Mouse (Mus musculus) small intestine, adult 2 months (tissue): ENCODE measurements at regions not wholly inside any gene's neighbourhood (a gene's known extent, or its start where the extent isn't known, plus 50 kb on each side); places are given as distances from the start of the nearest gene placed in this dataset.
A peak's percentile ranks its signal among the peaks of the same experiment; 100 is the strongest.

Source experiments
- H3K27ac ChIP-seq: fragments of 200-500 bp; 2 replicates; pipeline ENCODE4 v1.5.1; 2012; ENCODE audit warnings: low read depth, low read length, control low read depth, inconsistent platforms; ENCODE audit not compliant: insufficient read depth
- H3K27me3 ChIP-seq: fragments of 200-500 bp; 2 replicates; pipeline ENCODE4 v1.6.1; 2012; ENCODE audit warnings: mild to moderate bottlenecking, moderate library complexity, low read length, inconsistent platforms; ENCODE audit not compliant: control insufficient read depth, insufficient read depth
- H3K36me3 ChIP-seq: fragments of 200-500 bp; 2 replicates; pipeline ENCODE4 v1.6.1; 2012; ENCODE audit warnings: mild to moderate bottlenecking, low read length, control low read depth, inconsistent platforms; ENCODE audit not compliant: control insufficient read depth, insufficient read depth
- H3K4me1 ChIP-seq: fragments of 200-500 bp; 2 replicates; pipeline ENCODE4 v1.6.1; 2012; ENCODE audit warnings: low read length, inconsistent platforms, mixed read lengths; ENCODE audit not compliant: control insufficient read depth, insufficient read depth, insufficient read length
- H3K4me3 ChIP-seq: fragments of 200-500 bp; 2 replicates; pipeline ENCODE4 v1.5.1; 2012; ENCODE audit warnings: low read depth, mild to moderate bottlenecking, control low read depth, inconsistent platforms, low read length, moderate library complexity
- CTCF ChIP-seq: fragments of 200-500 bp; IDR thresholded peaks from 2 replicates; pipeline ENCODE4 v1.5.1; 2012; ENCODE audit warnings: low read depth, mild to moderate bottlenecking, control low read depth, inconsistent platforms, low read length, moderate library complexity, mixed read lengths; ENCODE audit not compliant: insufficient replicate concordance, insufficient read length; ENCODE audit errors: extremely low read depth
- POLR2A ChIP-seq: fragments of 200-500 bp; IDR thresholded peaks from 2 replicates; pipeline ENCODE4 v1.6.1; 2012; ENCODE audit warnings: low read depth, mild to moderate bottlenecking, control low read depth, inconsistent platforms, low read length, moderate library complexity
- WGBS: fragments of 180-500 bp; shearing (Covaris S2); methylation state at CpG from one replicate; pipeline ENCODE4 v1.1.7; 2018; 5-methylcytosine and 5-hydroxymethylcytosine counted together

DNA sequence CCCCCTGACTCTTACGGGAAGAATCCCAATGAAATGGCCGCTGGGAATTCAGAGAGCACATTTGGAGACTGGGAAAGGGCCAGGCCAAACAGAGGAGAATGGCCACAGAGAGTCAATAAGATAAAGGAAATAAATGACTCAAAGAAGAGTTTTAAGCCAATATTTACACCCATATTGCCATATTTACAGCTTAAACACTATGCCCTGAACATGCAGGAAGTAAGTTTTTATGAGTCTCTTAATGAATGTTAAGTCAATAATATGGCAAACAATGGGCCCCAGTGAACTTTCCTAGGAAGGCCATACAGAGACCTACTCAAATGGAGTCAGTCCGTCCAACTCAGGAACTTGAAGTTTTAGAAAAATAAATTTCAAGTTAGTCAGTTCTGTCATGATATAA is 347.8 kb downstream of the Klf5 start:
- 31% methylated on average over 3 of the region's 3 CpGs for WGBS
- no peak overlapping the region for H3K4me3 ChIP-seq

DNA sequence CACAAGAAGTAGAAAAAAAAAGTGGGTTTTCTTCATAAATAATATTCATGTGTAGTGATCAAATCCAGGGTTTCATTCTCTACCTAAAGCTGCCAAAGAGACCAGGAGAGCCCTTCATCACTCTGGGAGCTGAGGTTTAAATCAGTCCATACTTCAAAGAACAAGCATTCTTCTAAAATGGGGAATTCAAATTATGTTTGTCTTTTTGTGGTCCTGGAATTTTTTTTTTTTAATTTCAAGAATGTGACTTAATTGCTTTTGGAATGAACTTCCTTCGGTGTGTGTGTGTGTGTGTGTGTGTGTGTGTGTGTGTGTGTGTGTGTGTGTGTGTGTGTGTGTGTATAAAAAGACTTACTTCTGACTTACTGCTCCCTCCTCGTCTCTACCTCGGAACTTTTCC is 375.9 kb downstream of the Klf5 start:
- Histone ChIP-seq H3K27ac (no peak overlapping the region), H3K4me3 (no peak overlapping the region), H3K27me3 (no peaks in the 10 kb centered on the region), H3K4me1 (no peaks in the 10 kb centered on the region), H3K36me3 (no peaks in the 10 kb centered on the region)
- WGBS: 92% methylated on average over 3 of the region's 3 CpGs
- TF ChIP-seq CTCF: no peak
- TF ChIP-seq POLR2A: no peak

More for the DNA sequence above, 347.8 kb downstream of the Klf5 start:
- H3K4me1 ChIP-seq: peaks cover 5% of the 10 kb centered on the region; the same call in 1 of the 2 replicates
- TF ChIP-seq POLR2A (no peak), CTCF (no peak)
- no peak overlapping the region for H3K27ac ChIP-seq
- H3K36me3 ChIP-seq: no peaks in the 10 kb centered on the region
- no peaks in the 10 kb centered on the region for H3K27me3 ChIP-seq

DNA sequence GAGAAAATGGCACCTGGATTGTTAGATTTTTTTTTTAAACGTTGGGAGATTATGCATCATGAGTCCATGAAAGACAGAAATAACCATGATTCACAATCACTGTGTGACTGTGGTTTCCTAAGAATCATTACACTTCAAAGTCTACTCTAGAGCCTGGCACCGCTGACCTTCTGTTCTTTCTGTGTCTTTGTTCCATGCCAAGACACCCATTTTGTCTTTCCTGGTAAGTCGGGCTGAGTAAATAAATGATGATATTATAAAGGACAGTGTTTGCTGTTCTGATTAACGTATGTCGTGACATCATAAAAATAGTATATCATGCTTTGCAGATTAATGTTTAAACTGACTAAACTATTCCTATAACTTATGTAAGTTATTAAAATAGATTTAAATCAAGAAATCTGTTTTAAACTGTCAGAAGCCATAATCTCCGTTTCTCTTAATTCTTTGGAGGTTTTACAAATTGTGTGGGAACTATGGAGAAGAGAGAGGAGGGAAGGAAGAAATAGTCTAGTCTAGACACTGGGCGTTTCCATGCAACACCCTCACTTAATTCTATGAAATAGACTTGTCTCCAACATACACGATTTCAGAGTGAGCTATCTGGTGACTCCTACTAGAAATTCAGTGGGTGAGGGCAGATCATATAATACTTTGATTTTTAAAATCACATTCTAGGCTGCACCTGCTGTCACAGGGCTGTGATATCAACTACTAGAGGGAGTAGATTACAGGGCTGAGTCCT is 388.7 kb downstream of the Klf5 start:
- H3K4me3 ChIP-seq: no peak overlapping the region

DNA sequence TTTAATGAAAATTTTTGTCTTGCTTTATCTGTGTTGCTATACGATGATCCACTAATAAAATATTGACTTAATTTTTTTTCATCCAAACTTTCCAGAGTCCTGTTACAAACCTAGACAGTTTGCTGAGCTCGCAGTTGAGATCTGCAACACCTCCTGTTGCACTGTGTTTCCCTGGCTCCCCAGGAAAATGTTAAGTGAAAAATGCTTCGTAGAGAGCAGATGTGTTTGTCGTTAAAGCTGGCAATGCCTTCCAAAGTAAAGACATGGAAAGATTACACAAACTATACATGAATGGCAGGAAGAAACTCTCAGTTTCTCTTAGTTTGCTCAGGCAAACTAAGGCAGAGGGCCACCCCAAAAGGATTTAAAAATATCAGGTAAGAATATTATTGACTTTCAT is 389.9 kb downstream of the Klf5 start:
- 74% methylated on average over 4 of the region's 4 CpGs for WGBS
- H3K27me3 ChIP-seq: no peaks in the 10 kb centered on the region
- no peak overlapping the region for H3K27ac ChIP-seq
- TF ChIP-seq CTCF (no peak), POLR2A (no peak)
- peaks cover 5% of the 10 kb centered on the region; the same call in 1 of the 2 replicates for H3K4me1 ChIP-seq
- no peaks in the 10 kb centered on the region for H3K36me3 ChIP-seq
- no peak overlapping the region for H3K4me3 ChIP-seq

More for the DNA sequence above, 388.7 kb downstream of the Klf5 start:
- peaks cover 5% of the 10 kb centered on the region; the same call in 1 of the 2 replicates for H3K4me1 ChIP-seq
- no peak overlapping the region for H3K27ac ChIP-seq
- no peaks in the 10 kb centered on the region for H3K36me3 ChIP-seq
- no peak for TF ChIP-seq POLR2A
- no peak for TF ChIP-seq CTCF
- 21% methylated on average over 8 of the region's 8 CpGs for WGBS
- no peaks in the 10 kb centered on the region for H3K27me3 ChIP-seq

DNA sequence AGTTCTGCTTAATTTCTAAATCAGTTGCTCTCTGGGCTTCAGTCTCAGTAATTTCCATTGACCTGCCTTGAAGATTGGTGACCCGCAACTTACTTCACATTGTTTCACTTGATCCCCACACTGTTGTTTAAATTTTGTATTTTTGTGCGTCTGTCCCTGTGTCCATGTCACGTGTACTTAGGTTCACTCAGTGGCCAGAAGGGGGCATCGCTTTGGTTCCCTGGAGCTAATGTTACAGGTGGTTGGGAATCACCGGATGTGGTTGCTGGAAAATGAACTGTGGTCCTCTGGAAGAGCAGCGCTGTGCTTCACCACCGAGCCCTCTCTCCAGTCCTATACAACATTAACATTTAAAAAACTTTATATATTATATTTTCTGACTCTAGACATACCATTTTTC is 397.8 kb downstream of the Klf5 start:
- 94% methylated on average over 7 of the region's 7 CpGs for WGBS
- Histone ChIP-seq H3K36me3 (no peaks in the 10 kb centered on the region), H3K4me1 (no peaks in the 10 kb centered on the region; the same call in 1 of the 2 replicates), H3K4me3 (no peak overlapping the region), H3K27me3 (no peaks in the 10 kb centered on the region), H3K27ac (no peak overlapping the region)
- no peak for TF ChIP-seq POLR2A
- peak; percentile 17; the same call in 1 of the 2 replicates for TF ChIP-seq CTCF

DNA sequence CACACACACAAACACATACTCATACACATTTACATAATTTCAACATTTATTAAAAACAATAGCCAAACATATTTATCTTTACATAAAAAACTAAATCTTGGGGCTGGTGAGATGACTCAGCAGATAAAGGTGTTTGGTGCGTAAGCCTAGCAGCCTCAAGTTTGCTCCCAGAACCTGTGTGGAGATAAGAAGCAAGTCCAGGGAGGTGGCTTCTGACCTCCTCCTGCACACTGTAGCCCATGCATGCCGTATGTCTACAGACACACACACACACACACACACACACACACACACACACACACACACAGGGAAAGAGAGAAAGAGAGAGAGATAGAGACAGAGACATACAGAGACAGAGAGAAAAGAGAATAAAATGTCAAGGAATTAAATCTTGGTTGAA is 401.1 kb downstream of the Klf5 start:
- Histone ChIP-seq H3K4me3 (no peak overlapping the region), H3K36me3 (no peaks in the 10 kb centered on the region), H3K27ac (no peak overlapping the region), H3K4me1 (no peaks in the 10 kb centered on the region; the same call in 1 of the 2 replicates), H3K27me3 (no peaks in the 10 kb centered on the region)
- TF ChIP-seq CTCF (no peak), POLR2A (no peak)
- 56% methylated on average over 2 of the region's 2 CpGs for WGBS

DNA sequence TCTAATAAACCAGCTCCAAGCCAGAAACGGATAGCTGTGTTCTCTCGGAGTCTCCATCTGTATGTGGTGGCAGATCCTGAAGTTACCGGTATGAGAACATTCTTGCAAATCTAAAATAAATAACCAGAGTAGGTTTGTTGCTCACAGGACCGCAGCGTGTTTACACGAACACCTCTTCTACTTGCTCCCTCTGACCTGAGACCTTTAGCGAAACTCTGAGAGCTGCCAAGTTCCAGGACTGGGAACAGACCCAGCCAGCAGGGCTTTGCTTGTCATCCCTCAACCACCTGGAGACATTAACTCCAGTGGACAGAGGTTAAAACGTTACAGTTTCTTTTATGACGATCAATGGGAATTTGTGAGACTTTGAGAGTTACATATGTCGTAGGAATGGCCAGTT is 407.5 kb downstream of the Klf5 start:
- Histone ChIP-seq H3K27me3 (no peaks in the 10 kb centered on the region), H3K27ac (no peak overlapping the region), H3K36me3 (no peaks in the 10 kb centered on the region), H3K4me3 (no peak overlapping the region), H3K4me1 (no peaks in the 10 kb centered on the region)
- 83% methylated on average over 10 of the region's 10 CpGs for WGBS
- TF ChIP-seq CTCF: no peak
- no peak for TF ChIP-seq POLR2A
